Mouse (Mus musculus) gonadal fat pad, adult 2 months (tissue): ENCODE results near the gene Pgm5. TPM values are rescaled to one million over a fixed set of nuclear protein-coding genes. Genes with fewer than 3 reads are reported as not detected.

Experiments used
- DNase-seq: peaks from one replicate; pipeline ENCODE4 v3.0.0-alpha.2; 2012; ENCODE audit warnings: low read depth
- polyA plus RNA-seq: library from polyadenylated mRNA; depleted of rRNA; stranded (reverse); fragments of >200 nt; gene quantifications from 2 replicates; pipeline ENCODE4 v1.2.3, GENCODE M21; 2012

The Pgm5 gene
- polyA plus RNA-seq, 1 experiment, result 45.2 TPM

DNA sequence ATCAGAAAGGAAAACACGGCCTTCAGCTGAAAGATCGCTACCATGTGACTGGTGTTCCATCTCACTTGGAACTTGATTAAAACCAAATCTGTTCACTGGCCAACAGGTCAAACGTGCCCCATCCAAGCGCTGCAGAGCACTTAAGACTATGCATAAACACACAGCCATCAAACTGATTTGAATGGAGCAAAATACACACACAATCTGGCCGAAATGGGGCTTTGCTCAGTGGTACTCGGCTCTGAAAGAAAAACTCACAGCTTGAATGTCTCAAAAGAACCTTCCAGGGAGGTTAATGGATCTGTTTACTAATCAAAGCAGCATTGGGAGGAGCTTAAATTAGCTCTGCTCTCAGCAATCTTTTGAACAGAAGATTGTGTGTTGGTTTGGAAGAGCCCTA lies 81.7 kb downstream of the Pgm5 start:
- DNase-seq, result no peak

DNA sequence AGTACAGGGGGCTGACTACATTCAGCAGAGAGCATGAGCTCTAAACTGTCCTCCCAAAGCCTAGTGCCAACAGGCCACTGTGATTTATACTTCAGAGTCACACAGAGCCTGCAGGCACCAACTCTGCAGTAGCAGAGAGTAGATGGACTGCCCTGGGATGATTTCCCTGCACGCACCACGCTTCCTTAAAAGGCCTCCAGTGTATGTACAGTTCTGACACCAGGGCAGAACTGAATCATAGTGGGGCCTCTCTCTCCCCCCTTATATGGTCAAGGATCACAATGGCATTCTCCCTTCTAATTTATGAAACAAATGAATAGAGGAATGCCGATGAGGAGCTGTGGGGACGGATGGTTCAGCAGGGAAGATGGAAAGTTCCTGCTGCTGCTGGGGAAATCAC lies 91.3 kb downstream of the Pgm5 start:
- no peak for DNase-seq

DNA sequence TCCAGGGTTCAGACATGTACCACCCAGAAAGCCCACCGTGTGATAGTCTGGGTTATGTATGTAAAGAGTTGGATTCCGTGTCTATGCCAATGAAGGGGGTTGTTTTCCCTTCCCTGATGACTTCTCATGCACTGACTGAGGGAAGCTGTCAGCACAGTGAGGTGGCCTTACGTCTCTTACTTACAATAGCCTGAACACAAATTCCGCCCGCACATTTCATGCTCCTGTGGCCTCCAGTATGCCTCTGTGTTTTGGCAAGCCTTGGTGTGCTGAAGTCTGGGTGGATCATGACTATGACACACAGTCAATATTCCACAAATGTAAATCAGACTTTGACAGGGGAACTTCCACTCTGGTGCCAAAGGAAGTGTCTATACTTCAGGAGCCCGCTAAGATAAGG lies 94.3 kb downstream of the Pgm5 start:
- DNase-seq, result no peak

DNA sequence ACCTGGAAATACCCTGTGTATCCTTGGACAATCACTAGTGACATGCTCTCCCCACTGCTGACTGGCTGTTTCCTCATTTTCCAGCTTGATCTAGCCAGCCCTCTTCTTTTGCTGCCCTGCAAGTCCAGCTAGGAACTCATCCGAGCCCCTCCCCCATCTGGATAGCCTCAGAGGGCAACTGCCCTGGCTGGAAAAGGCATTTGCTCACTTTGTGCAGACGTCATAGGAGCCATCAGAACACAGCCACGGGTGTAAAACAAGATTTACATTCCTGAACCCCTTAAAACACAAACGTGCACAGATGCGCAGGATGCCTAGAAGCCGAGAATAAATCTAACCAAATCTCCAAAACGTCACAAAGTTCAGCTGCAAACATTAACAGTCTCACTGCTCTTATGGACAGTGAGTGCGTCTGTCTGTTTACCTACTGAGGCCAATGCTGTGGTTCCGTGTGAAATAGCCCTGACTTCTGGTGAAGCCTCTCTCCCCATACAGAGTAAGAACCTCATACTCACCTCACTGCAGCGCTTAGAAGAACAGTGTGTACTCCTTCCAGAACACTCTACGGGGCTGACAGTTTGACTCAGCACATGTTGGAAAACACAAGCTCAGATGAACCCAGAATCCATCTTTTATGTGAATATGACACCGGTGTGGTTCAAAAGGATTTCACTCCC lies 99.0 kb downstream of the Pgm5 start:
- no peak for DNase-seq

- DNase-seq, result no peak
These were observed 105.0 kb downstream of the Pgm5 start for GRCm38 (mm10) chr19:24756627-24757026.

DNA sequence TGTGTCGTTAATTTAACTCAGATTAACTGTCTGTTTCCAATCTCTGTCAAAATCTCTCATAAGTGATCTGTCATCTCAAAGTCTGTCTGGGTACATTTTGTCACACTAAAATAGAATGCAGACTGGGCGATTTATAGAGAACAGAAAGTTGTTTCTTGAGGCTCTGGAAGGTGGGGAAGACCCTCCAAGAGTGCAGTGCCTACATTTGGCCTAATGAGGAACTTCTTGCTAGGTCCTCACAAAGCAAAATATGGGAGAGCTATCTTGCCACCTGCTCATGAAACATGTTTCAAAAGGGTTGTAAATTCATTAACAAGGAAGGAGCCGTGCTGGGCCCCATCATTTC lies 107.2 kb downstream of the Pgm5 start:
- no peak for DNase-seq

DNA sequence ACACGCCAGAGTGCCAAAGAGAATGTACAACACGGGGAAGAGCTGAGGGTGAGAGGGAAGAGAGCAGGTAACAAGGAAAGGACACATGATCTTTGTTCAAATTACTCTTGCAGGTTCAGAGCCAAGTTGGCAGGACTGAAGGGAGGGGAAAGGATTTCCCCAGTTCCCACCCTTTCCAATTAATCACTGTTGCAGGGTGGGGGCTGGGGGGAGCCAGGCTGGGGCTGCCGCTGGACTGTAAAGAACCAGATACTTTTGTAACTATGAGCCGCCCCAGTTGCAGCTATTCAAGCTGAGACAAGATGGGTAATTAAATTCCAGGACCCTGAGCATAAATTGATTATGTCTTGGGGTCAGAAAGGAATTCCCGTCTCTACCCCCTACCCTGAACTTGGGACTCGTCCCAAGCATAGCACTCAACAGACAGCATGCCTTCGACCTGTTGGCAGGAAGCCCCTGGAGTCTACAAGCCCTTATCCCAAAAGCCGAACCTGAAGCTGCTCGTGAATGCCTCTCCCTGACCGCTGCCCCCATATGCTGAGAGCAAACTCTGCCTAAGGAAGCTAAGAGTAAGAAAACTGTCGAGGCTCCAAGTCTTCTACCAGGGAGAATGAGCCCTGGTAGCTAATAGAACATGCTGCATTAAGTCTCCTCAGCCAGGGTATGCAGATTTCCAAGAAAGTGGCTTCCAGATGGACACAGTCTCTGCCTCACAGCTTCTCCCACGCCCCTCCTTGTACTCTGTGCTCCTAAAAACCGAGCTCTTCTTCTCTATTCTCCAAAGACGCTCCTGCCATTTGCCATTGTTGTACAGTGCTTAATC lies 107.8 kb downstream of the Pgm5 start:
- no peak for DNase-seq

DNA sequence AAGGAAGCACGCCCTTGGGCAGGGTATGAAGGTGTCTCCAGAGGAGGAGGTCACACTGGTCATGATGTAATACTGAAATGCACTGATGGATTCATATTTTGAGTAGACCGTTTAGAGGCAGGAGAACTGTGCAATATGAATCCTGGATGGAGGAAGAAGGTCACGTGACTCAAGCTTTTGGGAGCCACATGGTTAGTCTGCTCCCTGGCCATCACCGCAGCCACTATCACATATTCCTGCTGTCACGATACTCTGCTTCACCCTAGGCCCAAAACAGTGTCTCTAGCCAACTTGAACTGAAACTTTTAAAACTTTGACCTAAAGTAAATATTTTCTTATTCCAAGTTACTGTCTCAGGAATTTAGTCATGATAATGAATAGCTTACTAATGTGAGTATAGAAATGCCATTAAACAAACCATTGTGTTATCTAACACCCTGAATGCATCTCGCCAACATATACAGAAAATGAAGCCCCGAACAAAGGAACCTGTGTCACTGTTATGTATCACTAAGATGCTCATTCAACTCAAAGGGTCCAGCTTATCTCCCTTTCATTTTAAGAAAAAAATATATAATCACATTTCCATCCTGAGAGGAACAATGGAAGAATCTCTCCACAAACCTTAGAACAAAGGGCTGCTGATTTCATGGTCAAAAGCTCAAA lies 108.6 kb downstream of the Pgm5 start:
- no peak for DNase-seq

DNA sequence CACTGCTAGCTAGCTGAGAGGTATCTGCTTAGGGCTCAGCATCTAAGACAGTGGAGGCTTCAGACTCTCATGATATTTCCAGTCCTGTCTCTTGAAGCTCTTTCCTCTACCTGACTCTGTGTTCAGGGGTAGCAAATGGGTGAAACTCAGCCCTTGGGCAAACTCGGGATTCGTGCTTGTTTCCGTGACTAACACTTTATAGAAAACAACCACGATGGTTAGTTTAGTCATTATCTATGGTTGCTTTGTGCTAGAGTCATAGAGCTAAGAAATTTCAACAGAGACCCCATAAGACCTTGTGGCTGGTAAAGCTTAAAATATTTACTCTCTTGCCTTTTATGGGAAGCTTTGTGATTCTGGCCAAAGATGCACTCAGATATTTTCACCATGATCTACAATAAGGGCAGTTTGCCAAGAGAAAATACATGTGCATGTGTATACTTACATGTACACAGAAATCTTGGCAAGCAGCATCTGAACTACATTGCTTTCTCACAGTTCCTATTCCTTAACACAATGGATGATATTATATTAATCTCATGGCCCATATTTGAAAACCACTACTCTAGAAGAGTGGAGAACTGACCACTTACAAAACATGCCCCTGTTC lies 115.3 kb downstream of the Pgm5 start:
- no peak for DNase-seq

- DNase-seq, result no peak
These were observed 119.0 kb downstream of the Pgm5 start for GRCm38 (mm10) chr19:24742606-24743005.

DNA sequence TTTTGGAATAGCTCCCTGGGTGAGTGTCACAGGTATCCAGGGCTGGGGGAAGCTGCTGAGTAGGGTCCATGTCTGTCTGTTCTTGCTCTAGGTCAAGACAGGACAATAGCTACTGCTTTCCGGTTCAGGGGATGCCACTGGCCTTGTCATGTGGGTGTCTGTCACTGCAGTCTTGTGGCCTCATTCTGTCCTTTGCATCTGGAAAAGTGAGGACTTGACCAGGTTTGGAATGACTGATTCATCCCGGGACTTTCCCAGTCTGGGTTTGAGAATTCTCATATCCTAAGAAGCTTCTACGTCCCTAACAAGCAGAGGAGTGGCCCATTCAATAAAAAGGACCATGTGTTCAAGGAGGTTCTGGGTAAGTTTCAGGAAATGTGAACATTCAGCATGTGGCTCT lies 122.9 kb downstream of the Pgm5 start:
- DNase-seq, result no peak

DNA sequence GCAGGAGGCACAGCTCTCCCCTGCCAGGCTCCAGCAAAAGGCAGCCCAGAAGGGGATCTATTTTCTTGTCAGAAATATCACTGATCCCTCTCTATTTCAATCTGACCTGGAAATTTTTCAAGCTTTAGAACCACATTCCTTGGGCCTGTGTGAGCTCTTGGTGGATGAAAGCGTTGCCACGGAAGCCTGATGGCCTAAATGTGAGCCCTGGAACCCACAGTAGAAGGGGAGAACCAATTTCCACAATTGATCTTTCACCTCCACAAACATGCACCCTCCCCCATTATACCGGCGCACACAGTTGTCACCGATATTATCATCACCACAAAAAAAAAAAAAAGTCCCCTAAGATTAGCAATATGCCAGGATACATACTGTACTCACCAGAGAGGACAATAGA lies 123.6 kb downstream of the Pgm5 start:
- DNase-seq, result no peak

GRCm38 (mm10) chr19:24735484-24736128 lies 126.0 kb downstream of the Pgm5 start:
- DNase-seq, result no peak

DNA sequence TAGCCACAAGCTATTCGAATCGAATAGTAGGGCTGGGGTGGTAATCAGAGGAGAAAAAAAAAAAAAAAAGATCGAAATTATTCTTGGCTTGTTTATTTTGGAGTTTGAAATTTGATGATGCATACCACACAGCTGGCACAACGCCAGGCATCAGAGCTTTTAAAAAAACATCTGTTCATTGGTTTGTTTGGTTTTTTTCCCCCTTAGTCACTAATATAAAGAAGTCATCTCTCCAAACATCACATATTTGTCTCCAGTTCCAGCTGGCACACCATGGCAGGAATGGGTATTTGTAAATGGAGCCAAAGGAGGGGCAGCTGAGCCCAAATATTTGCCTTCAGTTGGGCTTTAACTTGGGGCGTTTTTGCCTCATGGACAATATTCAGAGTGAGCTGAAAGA lies 131.0 kb downstream of the Pgm5 start:
- no peak for DNase-seq

- DNase-seq, result no peak
These were observed 137.3 kb downstream of the Pgm5 start for GRCm38 (mm10) chr19:24724362-24724761.

- DNase-seq, result no peak
These were observed 141.2 kb downstream of the Pgm5 start for GRCm38 (mm10) chr19:24720448-24720847.

DNA sequence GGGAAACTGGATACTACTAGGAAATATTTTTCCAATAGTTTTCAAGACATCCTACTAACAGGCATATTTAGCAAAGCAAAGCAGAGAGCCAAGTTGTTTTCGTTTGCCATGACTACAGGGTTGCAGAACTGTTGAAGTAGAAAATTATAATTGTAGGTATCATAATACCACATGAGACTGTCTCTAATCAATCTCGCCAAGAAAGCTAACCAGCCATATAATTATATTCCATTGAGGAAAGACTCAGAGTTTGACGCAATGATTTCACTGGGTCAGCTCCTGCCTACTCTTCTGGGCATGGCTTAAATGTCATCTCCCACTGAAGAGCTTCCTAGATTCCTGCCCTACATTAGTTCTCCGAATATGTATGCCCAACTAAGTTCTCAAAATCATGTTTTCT lies 142.2 kb downstream of the Pgm5 start:
- no peak for DNase-seq

DNA sequence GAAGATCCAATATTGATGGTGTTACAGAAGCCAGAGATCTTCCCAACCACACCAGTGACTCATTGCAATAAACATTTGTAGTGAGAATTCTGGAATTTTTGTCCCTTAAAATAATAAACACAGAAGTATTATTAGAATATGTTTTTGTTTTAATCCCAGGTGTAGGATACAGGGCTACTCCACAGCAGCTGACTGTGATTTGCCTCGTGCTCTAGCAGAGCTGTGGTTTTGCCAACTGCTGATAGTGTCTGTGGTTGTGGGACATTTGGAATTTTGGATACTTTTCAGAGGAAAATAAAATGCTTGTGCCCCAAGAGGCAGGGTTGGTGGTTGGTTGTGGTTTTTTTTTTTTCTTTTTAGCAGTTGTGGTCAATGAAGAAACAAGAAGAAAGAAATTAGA lies 143.6 kb downstream of the Pgm5 start:
- no peak for DNase-seq

DNA sequence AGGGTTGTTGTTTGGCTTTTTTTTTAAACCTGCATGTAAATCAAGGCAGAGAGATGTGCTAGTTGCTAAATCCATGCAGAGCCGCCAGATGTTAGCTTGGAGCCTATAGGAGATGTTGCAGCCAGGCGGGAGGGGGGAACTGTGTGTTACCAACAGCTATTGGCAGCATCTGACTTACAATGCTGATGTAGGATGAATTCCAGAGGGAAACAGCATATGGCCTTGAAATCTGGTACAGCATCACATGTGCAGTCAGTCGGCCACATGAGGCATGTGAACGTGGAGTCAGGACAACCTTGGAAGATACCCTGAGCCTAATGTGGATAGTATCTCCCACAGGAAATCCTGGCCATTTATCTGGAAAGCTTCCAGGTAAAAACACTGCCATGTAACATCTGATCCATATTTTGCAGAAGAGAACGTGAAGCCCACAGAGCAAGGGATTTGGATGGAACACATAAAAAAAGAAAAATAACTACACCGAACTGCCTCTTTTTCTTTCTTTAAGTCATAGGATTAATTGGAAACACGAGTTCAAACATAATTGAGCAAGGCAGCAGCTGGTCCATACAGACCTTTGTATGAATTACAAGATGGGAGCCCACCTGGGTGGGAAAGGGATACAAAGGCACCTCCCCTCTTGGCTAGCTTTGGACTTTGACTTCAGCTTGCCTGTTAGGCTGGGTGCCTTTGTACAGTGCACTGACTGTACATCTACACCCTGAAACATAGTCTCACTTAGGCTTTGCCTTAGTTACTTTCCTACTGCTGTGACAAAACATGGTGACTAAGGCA lies 145.2 kb downstream of the Pgm5 start:
- no peak for DNase-seq

DNA sequence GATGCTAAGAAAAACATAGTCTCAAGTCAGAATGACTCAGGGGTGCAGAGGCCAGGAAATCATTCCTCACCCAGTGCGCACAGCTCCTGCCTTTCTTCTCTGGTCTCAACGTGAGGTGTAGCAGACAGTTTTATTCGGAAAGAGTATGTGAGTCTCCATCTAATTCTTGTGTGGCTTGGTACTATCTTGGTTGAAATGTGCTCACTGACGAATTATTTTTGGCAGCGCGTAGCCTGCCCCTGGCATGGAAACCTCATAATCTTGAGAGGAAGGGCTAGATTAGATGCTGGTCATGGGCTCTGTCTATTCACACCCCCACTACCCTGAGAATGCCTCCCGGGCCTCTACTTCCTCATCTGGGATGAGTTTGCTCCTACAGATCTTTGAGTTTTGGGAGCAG lies 153.6 kb downstream of the Pgm5 start:
- no peak for DNase-seq
